Mouse (Mus musculus) forebrain, embryonic 15.5 days (tissue): Measurements from ENCODE around the gene Tex45. TPM values are rescaled to one million over a fixed set of nuclear protein-coding genes. Genes with fewer than 3 reads are reported as not detected.
A peak's percentile ranks its signal among the peaks of the same experiment; 100 is the strongest.

Experiments
- ATAC-seq: fragments of 200-750 bp; cut with Nextera tagmentation; replicated peaks from 2 replicates; pipeline ENCODE4 v1.8.0; 2017; ENCODE audit warnings: mild to moderate bottlenecking, moderate TSS enrichment, moderate library complexity
- H3K27ac ChIP-seq: fragments of 300-500 bp; sonication (generic); replicated peaks from 2 replicates; pipeline ENCODE4 v1.5.1; 2015; ENCODE audit warnings: mild to moderate bottlenecking, inconsistent platforms
- H3K27me3 ChIP-seq: fragments of 300-500 bp; sonication (generic); 2 replicates; pipeline ENCODE4 v1.6.1; 2015; ENCODE audit warnings: inconsistent platforms
- H3K36me3 ChIP-seq: fragments of 300-500 bp; sonication (generic); 2 replicates; pipeline ENCODE4 v1.6.1; 2015; ENCODE audit warnings: mild to moderate bottlenecking, inconsistent platforms
- H3K4me1 ChIP-seq: fragments of 300-500 bp; sonication (generic); 2 replicates; pipeline ENCODE4 v1.6.1; 2015; ENCODE audit warnings: inconsistent platforms
- H3K4me2 ChIP-seq: fragments of 300-500 bp; sonication (generic); replicated peaks from 2 replicates; pipeline ENCODE4 v1.6.1; 2015; ENCODE audit warnings: mild to moderate bottlenecking, inconsistent platforms
- H3K4me3 ChIP-seq: fragments of 300-500 bp; sonication (generic); 2 replicates; pipeline ENCODE4 v1.5.1; 2015; ENCODE audit warnings: mild to moderate bottlenecking, inconsistent platforms
- H3K9ac ChIP-seq: fragments of 300-500 bp; sonication (generic); replicated peaks from 2 replicates; pipeline ENCODE4 v1.6.1; 2015; ENCODE audit warnings: mild to moderate bottlenecking, inconsistent platforms
- H3K9me3 ChIP-seq: fragments of 300-500 bp; sonication (generic); 2 replicates; pipeline ENCODE4 v1.6.1; 2016; ENCODE audit warnings: inconsistent platforms
- WGBS: fragments of 180-500 bp; shearing (Covaris S2); methylation state at CpG from one replicate; pipeline ENCODE4 v1.1.7; 2015; ENCODE audit warnings: mixed read lengths; 5-methylcytosine and 5-hydroxymethylcytosine counted together
- polyA plus RNA-seq: library from polyadenylated mRNA; unstranded; fragments of >200 nt; fragmentation: Nextera tagmentation; extraction: Ambion mirVana; gene quantifications from 2 replicates; pipeline ENCODE4 v1.2.1, GENCODE M21; 2015

Gene Tex45
- polyA plus RNA-seq, 1 experiment from 2014 or later = 0.25 TPM

- ATAC-seq = peak; percentile 88
- peak overlapping the region; percentile 50 for H3K9ac ChIP-seq
- peak overlapping the region; percentile 61 for H3K4me3 ChIP-seq
- H3K4me2 ChIP-seq = peak overlapping the region; percentile 85
- H3K9me3 ChIP-seq = no peaks in the 10 kb centered on the region
- peak overlapping the region; percentile 72 for H3K27ac ChIP-seq
- no peaks in the 10 kb centered on the region for H3K27me3 ChIP-seq
- under 1% methylated on average over 36 of the region's 36 CpGs for WGBS
- H3K4me1 ChIP-seq = peaks cover 17% of the 10 kb centered on the region
- H3K36me3 ChIP-seq = peaks cover 10% of the 10 kb centered on the region
These were observed 45.9 kb downstream of the Tex45 start for GRCm38 (mm10) chr8:3516450-3517116.

- H3K36me3 ChIP-seq = peaks cover 11% of the 10 kb centered on the region
- peak overlapping the region; percentile 61 for H3K4me3 ChIP-seq
- peaks cover 17% of the 10 kb centered on the region for H3K4me1 ChIP-seq
- ATAC-seq = no peak; the same call in 1 of the 2 replicates
- no peaks in the 10 kb centered on the region for H3K27me3 ChIP-seq
- no peaks in the 10 kb centered on the region for H3K9me3 ChIP-seq
- WGBS = 15% methylated on average over 16 of the region's 16 CpGs
- H3K4me2 ChIP-seq = peak overlapping the region; percentile 85
- peak overlapping the region; percentile 45 for H3K9ac ChIP-seq
- H3K27ac ChIP-seq = peak overlapping the region; percentile 72; the same call in 1 of the 2 replicates
These were observed 46.4 kb downstream of the Tex45 start for GRCm38 (mm10) chr8:3517117-3517495.

GRCm38 (mm10) chr8:3522007-3522697, 51.5 kb downstream of the Tex45 start:
- no peaks in the 10 kb centered on the region for H3K9me3 ChIP-seq
- no peak for ATAC-seq
- H3K9ac ChIP-seq = no peak overlapping the region
- peaks cover 8% of the 10 kb centered on the region for H3K4me1 ChIP-seq
- H3K27me3 ChIP-seq = no peaks in the 10 kb centered on the region
- no peak overlapping the region for H3K4me2 ChIP-seq
- H3K4me3 ChIP-seq = no peak overlapping the region
- no peak overlapping the region for H3K27ac ChIP-seq
- WGBS = 94% methylated on average over 13 of the region's 13 CpGs
- peaks cover 33% of the 10 kb centered on the region for H3K36me3 ChIP-seq

GRCm38 (mm10) chr8:3530816-3531215, 60.2 kb downstream of the Tex45 start:
- Histone ChIP-seq H3K9ac (no peak overlapping the region), H3K9me3 (no peaks in the 10 kb centered on the region), H3K4me2 (no peak overlapping the region), H3K4me1 (no peaks in the 10 kb centered on the region), H3K27ac (no peak overlapping the region), H3K36me3 (peaks cover 26% of the 10 kb centered on the region), H3K27me3 (no peaks in the 10 kb centered on the region), H3K4me3 (no peak overlapping the region)
- WGBS = 89% methylated on average over 5 of the region's 5 CpGs
- ATAC-seq = no peak

- no peaks in the 10 kb centered on the region for H3K27me3 ChIP-seq
- H3K4me1 ChIP-seq = no peaks in the 10 kb centered on the region
- H3K4me3 ChIP-seq = no peak overlapping the region
- no peak overlapping the region for H3K27ac ChIP-seq
- no peak overlapping the region for H3K9ac ChIP-seq
- H3K36me3 ChIP-seq = peaks cover 25% of the 10 kb centered on the region
- no peak for ATAC-seq
- no peaks in the 10 kb centered on the region for H3K9me3 ChIP-seq
- WGBS = 94% methylated on average over 18 of the region's 18 CpGs
- no peak overlapping the region for H3K4me2 ChIP-seq
These were observed 61.3 kb downstream of the Tex45 start for GRCm38 (mm10) chr8:3531936-3532335.

- no peak overlapping the region for H3K27ac ChIP-seq
- no peak for ATAC-seq
- peaks cover 36% of the 10 kb centered on the region for H3K36me3 ChIP-seq
- H3K4me3 ChIP-seq = no peak overlapping the region
- no peak overlapping the region for H3K9ac ChIP-seq
- no peaks in the 10 kb centered on the region for H3K27me3 ChIP-seq
- no peaks in the 10 kb centered on the region for H3K4me1 ChIP-seq
- H3K4me2 ChIP-seq = no peak overlapping the region
- WGBS = 67% methylated on average over 15 of the region's 15 CpGs
- H3K9me3 ChIP-seq = no peaks in the 10 kb centered on the region
These were observed 65.6 kb downstream of the Tex45 start for GRCm38 (mm10) chr8:3536053-3536841.

Other genes starting within 250 kb of the Tex45 start
- gene Insr, start 191.2 kb upstream of the Tex45 start, polyA plus RNA-seq = 63.2 and 66.5 TPM in 2 replicates
- gene A430078G23Rik, start 117.4 kb upstream of the Tex45 start, polyA plus RNA-seq = 0.11 and 0.15 TPM in 2 replicates
- gene Arhgef18, start 77.9 kb upstream of the Tex45 start, polyA plus RNA-seq = 11.5 and 12.7 TPM in 2 replicates
- gene Pex11g, start 3.2 kb upstream of the Tex45 start, polyA plus RNA-seq = 3.3 and 3.8 TPM in 2 replicates
- 74.3 and 79.6 TPM in 2 replicates for gene Zfp358, start 22.3 kb downstream of the Tex45 start, polyA plus RNA-seq
- gene Mcoln1, start 29.6 kb downstream of the Tex45 start, polyA plus RNA-seq = 88.9 and 95.4 TPM in 2 replicates
- 28.0 and 28.1 TPM in 2 replicates for gene Pnpla6, start 44.5 kb downstream of the Tex45 start, polyA plus RNA-seq
- gene C330021F23Rik, start 97.1 kb downstream of the Tex45 start, polyA plus RNA-seq = 0.64 and 0.89 TPM in 2 replicates
- 33.4 and 34.8 TPM in 2 replicates for gene Camsap3, start 116.4 kb downstream of the Tex45 start, polyA plus RNA-seq
- 65.6 and 68.6 TPM in 2 replicates for gene Xab2, start 150.5 kb downstream of the Tex45 start, polyA plus RNA-seq
- 107 and 112 TPM in 2 replicates for gene Pet100, start 150.7 kb downstream of the Tex45 start, polyA plus RNA-seq
- gene Pcp2, start 154.7 kb downstream of the Tex45 start, polyA plus RNA-seq = 0.14 and 0.50 TPM in 2 replicates
- 50.7 and 61.9 TPM in 2 replicates for gene Stxbp2, start 160.1 kb downstream of the Tex45 start, polyA plus RNA-seq
- 0.42 TPM in 1 of 2 replicates, not detected in the other for gene Retn, start 184.9 kb downstream of the Tex45 start, polyA plus RNA-seq
- gene Mcemp1, start 194.9 kb downstream of the Tex45 start, polyA plus RNA-seq = 0.20 and 0.22 TPM in 2 replicates
- 9.1 and 17.3 TPM in 2 replicates for gene Fcor, start 201.5 kb downstream of the Tex45 start, polyA plus RNA-seq
- 59.4 and 60.7 TPM in 2 replicates for gene Trappc5, start 205.4 kb downstream of the Tex45 start, polyA plus RNA-seq
- gene Fcer2a, start 223.3 kb downstream of the Tex45 start, polyA plus RNA-seq = 0.37 and 0.47 TPM in 2 replicates
- not detected in 2 replicates for gene Clec4g, start 249.8 kb downstream of the Tex45 start, polyA plus RNA-seq